Mouse (Mus musculus) monocyte, adult 2 months (primary cell): ENCODE measurements around the gene Mapkapk3.

Experiments
- DNase-seq, 2 experiments: peaks; one replicate each; pipeline ENCODE4 v3.0.0; 2022; ENCODE audit warnings: low spot score in 2 of 2, low read depth in 1 of 2

Mapkapk3 gene

DNA sequence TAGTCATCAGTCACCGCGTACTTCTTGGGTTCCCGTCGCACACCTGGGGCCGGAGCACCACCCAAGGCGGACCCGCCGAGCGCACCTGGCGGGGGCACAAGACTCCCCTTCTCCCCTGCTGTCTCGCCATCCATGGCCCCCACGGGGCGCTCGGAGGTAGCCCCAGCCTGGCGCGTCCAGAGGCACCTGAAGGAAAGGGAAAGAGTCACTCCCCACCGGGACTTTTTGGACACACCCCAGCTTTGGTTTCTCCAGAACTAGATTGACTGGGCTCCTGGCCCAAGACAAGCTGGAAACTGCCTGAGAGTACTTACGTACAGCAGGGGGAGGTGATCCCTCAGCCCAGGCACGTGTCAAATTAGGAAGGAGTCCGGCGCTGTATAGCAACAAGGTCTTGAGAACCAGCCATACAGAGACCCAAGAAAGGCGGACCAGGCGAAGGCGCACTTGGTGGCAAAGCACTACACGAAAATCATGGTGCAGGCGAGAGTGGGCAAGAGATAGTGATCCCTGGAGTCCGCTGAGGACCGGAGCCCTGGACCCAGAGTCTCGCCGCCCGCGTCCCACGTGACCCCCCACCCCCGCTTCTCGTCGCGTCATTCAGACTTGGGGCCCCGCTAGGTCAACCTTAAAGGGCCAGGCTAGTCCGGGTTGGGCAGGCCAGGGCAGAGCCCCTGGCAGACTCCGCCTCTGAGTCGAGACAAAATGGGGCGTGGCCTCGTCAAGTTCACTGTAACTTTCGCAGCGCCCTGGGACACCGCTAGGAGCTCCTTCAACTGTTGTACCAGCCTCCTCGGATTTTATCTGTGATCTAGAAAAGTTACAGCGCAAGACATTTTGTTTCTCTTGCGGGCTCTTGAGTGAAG, at the start of gene Mapkapk3:
TSS of gene Mapkapk3 (minus strand) at position 667 of the 866 bp plus-strand sequence.
- peak; percentile 84 to 90 for DNase-seq

DNA sequence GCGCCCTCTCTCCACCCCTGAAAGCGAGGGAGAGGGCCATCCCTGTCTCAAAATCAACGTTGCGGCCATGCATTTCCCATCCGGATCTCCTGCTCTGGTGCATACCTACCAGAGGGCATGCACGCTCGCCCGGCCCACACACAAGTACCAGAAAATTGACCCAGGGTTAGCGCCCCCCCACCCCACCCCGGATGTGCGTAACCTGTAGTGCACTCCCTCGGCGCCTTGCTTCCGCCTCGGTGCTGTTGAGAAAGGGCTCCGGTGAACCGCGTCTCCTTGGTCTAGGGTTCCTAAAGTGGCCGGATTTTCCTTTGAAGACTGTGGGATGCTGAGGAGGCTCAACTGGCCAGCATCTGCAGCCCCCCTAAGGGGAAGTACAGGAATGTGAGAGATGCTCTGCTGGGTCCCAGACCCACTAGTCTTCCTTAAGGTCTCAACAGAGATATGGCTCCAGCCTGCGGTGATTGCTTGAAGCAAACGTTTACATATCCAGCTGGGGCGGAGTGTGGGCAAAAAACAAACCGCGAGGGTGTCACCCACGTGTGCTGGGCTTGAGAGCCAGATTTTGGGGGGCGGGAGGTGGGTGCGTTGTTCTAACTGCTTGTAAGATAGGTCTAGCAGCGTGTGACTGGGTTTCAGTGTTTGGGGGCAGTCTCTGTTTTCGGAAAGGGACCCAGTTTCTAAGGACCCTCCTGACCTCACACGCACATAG, 48.7 kb upstream of the Mapkapk3 start, which contains the start of gene Hemk1:
TSS of gene Hemk1 (minus strand) at position 179 of the 712 bp plus-strand sequence.
- DNase-seq: peak; percentile 29 to 54

DNA sequence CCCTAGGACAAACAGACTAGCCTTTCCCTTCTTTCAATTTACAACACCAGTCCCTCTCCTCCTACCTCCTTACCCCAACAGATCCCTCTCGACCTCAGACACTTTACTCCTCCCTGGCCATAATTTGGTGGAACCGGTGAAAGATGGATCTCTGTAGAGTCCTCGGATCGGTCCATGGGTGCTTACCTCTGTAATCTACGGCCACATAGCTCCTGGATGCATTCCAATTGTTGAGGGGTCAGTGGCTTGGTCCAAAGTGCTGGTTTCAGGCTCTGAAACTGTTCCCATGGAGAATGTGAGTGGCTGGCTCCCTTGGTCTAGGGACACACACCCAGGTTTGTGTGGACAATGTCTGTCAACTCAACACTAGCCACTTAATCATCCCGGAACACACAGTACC, 46.7 kb upstream of the Mapkapk3 start:
- no peak for DNase-seq

DNA sequence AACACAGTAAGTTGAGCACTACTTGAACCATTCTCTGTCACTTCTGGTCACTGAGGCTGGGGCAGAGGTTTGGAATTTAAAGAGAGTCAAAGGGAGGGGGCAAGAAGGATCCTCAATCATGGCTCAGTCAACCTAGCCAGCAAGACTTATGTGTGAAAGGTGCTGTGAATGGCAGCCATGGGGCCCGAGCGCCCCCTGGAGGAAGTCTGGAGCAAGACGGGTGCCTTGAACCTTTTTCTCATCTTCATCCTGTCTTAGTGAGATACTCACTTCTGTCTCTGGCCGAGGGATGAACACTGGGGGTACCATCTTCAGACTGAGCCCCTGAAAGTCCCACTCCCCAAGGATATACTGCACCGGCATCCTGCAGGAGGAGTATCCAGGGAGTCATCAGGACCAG, 46.2 kb upstream of the Mapkapk3 start:
- DNase-seq: peak in 1 of 2 experiments; percentile 58

DNA sequence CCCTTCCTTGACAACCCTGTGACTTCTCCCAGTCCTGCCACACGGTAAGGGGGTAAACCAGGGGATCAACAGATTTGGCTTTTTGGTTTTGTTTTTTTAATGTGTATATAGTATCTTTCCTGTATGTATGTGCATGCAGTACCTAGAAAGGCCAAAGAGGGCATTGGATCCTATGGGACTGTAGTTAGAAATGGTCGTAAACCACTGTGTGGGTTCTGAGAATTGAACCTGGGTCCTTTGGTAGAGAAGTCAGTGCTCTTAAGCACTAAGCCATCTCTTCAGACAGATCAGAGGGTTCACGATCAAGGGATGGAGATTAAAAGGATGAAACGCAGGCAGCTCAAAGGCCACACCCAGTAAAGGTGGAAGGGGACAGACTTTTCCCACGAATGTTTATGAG, 45.4 kb upstream of the Mapkapk3 start:
- no peak for DNase-seq

DNA sequence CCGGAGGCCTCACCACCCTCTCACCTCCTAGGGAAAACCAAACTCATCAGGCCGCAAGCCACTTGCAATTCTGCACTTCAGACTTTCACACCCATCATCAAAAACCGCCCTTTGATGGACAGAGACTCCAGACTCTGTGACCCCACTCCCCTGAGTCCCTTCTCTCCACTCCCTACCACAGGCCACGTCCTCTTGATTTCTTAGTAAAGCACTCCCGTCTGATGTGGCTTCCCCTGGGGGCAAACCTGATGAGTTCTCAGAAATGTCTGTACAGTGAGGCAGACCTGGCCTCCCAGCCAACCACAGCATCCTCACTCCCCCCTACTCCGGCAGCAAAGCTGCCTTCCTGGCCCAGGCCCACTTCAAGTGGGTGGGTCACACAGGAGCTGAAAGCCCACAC, 44.7 kb upstream of the Mapkapk3 start:
- no peak for DNase-seq

DNA sequence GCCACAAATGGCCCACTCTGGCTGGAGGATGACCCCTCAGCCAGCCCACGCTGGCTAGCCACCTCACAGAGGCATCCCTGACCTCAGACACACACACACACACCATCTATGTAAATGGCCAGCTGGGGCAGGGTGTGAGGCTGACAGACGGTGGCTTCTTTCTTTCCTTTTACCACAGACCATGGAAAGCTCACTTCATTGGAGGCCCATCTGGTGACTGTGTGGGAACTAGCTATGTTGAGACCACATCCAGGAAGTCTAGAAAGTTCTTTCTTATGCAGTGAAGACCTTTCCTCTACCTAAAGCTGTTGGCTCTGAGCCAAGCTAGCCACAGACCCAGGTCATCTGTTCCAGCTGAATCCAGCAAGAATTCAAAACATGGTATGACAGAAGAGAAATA, 44.0 kb upstream of the Mapkapk3 start:
- no peak for DNase-seq

DNA sequence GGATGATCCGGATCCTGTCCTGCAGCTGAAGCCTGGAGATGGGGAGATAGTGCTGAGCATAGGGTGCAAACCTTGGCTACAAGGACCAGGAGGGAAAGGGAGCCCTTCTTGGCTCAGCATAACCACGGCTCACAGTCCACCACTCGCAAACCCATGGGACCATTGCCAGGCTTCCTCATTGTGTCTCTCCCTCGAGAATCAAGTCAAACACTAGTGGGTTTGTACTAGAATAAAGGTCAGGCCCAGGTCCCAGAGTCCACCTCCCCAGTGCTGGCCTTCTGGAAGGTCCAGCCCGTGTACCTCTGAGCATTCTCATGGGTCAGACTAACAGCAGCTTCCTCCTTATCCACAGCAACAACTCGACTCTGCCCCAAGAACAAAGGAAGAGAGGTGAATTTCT, 41.1 kb upstream of the Mapkapk3 start:
- no peak for DNase-seq

DNA sequence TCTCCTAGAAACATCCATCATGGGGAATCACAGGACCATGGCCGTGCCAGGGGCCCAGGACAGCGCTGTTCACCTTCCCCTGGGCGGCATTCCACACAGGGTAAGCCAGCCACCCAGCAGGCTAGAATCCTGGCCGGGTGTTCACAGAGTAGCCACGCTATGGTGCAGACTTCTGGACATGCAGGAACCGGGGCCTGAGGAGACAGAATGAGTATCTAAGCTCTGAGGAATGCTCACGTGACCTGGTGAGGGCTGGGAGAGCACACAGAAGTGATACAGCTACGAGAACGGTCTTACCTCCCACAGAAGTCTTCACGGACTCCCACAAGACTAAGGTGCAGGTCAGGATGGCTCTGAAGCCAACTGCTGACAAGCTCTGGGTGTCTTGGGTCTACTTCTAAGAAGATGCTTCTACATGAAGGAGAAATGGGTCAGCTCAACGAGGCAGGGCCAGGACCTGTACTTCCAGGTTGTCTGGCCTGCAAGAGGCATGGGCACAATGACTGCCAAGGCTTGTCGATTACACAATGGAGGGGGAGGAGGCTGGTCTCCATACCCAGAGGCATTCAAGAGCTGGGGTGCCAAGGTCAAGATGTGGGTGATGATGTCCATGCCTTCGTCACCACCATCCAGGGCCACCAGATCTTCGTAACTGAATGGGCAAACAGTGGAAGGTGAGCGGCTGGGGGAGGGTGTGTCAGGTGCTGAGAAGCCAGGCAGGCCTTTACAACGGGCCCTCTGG, 38.4 kb upstream of the Mapkapk3 start:
- no peak for DNase-seq

DNA sequence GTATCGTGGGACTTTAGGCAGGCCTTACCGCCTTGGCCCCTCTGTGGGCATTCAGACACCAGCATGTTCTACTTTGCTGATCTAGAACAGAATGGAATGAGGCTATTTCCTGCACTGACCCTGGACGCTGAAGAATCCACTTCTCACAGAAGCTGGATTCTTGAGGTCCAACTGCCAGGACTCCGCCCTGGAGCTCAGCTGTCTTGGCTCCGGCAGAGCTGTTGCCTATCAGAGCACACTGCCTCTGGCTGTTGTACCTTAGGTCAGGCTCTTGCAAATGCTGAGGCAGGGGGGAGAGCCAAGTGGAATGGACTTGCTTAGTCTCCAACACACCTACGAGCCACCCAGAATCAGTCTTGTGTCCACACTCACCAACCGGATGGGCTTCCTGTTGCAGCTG, 36.2 kb upstream of the Mapkapk3 start:
- no peak for DNase-seq

DNA sequence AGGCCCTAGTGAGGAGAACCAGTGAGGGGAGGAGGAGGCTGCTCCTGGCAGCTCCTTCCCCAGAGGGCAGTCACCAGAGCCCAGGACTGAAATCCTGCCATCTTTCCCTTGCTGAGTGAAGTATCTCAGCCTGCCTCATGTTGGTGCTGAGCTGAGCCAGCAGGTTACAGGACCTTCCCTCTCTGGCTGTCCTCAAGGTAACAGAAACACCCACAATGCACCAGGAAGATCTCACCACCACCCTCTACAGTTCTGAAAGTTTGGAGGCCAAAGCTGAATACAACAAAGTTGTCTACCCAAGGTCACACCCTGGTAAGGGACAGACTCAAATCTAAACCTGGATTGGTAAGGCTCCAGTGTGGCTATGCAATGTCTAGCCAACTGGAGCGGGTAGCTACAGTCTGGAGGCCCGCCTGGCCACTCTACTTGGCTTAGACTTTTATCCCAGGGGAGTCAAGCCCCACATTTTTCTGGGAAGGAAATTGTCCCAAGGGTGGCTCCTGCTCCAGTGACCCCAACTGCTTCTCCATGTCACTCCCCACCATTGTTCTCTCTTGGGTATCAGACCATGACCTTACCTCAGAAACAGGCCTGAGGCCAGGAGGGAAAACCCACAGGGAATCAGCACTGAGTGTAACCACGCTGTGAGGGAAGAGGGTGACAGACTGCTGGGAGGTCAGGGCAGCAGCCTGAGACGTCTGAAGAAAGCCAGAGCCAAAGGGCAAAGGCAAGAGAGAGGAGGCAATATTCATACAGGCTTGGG, 35.3 kb upstream of the Mapkapk3 start:
- DNase-seq: no peak

DNA sequence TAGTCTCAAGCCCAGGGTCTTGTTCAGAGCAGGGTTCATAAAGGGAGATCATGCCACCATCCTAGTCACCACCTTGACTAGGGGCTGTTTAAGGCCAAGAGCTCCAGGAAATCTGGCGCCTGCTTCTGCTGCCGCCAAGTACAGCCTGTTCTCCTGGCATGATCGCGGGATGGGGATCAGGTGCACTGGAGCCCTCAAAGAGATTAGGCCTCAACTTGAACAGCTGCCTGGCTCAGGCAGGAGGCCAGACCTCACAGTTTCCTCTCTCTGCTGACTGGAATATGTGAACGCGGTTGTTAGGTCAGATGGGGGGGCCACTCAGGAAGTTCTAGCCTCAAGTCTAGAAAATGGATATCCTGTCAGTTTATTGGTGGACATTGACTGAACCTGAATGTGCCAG, 33.9 kb upstream of the Mapkapk3 start:
- DNase-seq: no peak

DNA sequence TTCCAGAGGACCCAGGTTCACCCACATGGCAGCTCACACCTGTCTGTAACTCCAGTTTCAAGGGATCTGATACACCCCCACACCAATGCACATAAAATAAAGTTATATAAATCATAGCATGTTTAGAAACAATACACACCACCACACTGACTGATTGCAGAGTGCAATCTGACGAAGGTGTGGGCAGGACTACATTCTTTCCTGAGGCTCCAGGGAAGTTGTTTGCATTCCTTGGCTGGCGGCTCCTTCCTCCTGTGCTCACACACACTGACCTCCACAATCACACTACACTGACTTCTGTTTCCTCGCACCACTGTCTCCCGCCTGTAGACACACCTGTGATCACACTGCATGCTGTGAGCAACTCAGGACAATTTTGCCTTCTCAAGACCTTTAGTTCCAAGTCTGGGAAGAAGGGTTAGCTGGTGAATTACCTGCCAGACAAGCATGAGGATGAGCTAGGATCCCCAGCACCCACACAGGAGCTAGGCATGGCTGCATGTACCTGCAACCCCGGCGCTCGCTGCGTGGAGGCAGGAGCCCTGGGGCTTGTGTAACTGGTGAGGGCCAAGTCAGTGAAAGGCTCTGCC, 32.9 kb upstream of the Mapkapk3 start:
- DNase-seq: no peak

DNA sequence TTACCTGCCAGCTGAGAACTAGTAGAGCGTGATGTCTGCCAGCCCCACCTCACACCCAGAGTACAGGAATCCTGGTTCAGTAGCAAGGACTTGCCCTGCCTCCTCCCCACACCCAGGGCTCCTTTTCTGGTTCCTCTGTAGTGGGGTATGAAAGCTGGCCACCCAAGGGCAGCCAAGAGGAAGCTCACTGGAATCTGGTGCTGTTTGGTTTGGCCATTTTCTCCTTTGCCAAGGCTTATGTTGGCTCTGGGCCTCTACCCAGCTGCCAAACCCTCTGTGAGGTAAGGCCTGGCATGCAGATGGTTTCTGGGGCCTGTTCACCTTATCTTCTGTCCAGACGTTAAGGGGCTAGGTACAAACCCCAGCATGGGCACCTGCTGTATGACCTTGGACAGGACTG, 26.1 kb upstream of the Mapkapk3 start:
- no peak for DNase-seq

DNA sequence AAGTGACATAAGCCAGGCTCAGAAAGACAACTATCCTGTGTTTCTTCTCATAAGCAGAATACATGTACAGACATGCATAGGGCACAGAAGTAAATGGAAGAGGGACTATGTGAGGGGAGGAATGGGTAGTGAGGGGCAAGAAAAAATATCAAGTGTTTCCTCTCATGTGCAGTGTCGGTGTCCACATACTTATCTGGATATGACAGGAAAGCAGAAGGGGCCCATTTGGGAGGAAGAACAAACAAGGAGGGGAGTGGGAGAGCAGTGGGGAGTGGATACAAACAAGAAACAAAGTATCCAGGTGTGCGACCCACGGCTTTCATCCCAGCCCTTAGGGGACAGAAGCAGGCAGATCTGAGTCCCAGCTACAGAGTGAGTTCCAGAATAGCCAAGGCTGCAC, 24.2 kb upstream of the Mapkapk3 start:
- no peak for DNase-seq

DNA sequence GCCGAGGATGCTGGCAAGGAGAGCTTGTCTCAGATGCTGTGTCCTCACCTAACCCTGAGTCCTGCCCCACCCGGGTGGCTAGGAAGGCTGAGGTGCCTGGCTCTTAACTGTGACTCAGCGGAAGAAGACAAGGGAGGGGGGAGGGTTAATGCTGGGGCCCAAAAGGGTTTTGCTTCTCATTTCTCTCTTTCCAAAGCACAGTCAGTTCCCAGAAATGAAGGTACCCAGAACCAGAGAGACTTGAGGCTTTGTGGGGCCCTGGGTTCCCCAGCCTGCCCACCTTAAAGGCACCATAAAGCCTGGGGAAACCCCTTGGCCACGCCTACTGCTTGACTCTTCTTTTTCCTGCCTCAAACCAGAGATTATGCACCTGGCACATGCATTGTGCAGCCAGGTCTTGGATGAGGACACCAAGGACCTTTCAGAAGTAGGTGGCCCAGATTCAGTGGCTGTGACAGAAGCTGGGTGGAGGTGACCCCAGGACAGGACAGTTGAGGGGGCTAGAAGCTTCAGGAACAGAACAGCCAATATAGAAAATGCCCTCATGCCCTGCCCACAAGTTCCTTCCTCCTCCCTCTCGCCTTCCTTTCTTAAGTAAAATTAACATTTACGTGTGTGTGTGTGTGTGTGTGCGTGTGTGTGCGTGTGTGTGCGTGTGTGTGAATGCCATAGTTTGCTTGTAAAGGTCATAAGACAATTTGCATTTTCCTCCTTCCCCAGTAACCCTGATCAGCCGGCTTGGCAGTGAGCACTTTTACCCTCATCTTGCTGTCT, 23.3 kb upstream of the Mapkapk3 start:
- DNase-seq: no peak

DNA sequence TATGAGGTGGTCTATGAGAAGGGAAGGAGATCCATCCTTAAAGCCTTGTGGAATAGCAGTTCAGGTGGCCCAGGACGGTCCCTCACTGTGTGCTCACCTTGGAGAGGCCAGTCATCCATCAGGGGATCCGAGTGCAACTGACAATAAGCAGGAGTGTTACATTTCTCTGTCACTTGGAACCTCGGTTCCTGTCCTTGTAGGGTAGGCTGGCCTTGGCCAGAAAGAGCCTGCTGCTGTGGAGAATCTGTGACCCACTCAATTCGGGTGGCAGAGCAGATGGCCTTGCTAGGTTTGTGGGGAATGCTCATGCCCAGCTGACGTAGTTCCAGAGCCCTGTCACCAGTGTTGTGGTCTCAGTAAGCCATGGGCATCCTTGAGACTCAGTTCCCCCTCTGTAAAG, 19.9 kb upstream of the Mapkapk3 start:
- no peak for DNase-seq

DNA sequence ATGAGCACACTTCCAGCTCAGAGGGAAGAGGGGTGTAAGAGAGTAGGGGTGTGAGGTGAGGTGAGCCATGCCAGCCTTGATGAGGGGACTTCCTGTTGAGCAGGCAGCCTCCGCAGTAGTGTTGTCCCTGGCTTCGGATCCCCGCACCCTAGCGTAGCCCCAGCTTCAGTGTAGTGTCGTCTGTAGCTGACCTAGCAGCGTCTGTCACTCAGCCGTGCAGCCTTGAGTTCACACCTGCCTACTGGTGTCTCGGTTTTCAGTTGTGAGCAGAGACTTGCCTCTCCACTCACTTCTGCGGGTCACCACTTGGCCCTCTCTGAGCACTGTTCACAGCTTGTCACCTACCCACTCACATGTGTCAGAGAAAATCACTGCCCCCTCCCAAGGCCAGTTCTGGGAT, 19.5 kb upstream of the Mapkapk3 start:
- DNase-seq: no peak

DNA sequence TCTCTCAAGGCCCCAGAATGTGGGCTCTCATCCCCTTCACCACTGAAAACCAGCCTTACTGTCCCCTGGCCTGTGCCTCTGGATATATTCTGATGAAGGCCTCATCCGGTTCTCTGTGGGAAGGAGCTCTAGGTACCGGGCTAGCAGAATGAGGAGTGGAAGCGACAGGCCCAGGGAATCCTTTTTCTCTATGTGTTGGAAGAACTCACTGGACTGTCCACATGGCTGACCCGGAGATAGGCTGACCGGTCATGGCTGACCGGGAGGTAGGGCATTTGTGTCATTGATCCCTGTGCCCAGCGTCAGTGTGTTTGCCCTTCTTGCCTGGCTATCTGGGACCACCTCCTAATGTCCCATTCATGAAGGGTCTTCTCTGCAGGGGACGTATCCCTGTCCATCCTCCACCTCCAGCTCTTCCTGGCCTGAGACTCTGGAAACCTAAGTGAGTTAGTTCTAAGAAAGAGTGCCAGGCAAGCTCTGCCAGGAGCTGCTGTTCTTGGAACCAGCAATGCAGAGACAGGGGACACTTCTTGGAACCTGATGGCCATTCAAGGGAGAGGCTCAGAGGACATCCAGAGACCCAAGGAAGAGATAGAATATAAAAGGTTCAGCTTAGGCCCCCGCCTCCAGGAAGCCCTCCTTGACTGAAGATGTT, 18.8 kb upstream of the Mapkapk3 start:
- DNase-seq: no peak
